Mouse (Mus musculus): ENCODE measurements around the gene Vti1b.
A peak's percentile ranks its signal among the peaks of the same experiment; 100 is the strongest.
"Not testable (repeated sequence)": the region's sequence is repeated elsewhere in the genome, so short reads cannot be mapped to it uniquely, and the experiment has no call there.

Vti1b gene

GRCm38 (mm10) chr12:79172019-79172941 is at the start of gene Vti1b:
Vti1b (minus strand) TSS chr12:79172667.
- peak; percentile 93 for DNase-seq (ENCODE audit: low spot score)

DNA sequence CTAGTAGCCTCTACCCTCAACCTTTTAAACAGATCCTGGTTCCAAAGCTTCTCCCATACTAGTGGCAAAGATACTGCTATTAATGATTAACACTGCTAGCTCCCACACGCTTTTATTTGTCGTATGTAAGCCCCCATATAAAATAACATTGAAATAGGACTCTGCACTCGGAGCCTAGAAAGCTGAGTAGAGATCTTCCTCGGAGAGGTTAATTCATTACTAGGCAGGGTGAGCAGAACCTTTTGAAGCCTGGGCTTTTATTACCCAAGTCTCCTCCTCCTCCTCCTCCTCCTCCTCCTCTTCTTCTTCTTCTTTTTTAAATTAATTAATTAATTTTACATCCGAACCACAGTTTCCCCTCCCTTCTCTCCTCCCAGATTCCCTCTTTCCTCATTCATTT is 45.0 kb upstream of the Vti1b start:
- no peak for DNase-seq (ENCODE audit: low spot score)

DNA sequence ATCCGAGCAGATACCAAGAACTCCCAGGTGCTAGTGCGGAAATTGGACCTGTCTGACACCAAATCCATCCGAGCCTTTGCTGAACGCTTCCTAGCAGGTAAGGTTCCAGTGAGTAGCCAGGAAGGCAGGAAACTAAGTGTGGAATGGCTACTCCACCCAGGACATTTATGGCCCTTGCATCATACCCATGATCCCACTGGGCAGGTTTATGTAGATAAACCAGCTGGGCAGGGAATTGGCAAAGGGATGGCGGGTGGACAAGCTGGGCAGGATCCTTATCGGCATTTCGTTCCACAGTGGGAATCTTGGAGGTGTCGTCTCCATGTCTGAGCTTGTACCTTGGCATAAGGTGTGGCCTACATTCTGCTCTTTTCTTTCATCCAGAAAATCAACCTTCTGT is 39.0 kb upstream of the Vti1b start:
- no peak for DNase-seq (ENCODE audit: low spot score)

- peak; percentile 35 for DNase-seq (ENCODE audit: low spot score)
These were observed 36.4 kb upstream of the Vti1b start, which contains the start of gene Rdh12 for GRCm38 (mm10) chr12:79208703-79209464. Rdh12 (plus strand) TSS chr12:79208914.

DNA sequence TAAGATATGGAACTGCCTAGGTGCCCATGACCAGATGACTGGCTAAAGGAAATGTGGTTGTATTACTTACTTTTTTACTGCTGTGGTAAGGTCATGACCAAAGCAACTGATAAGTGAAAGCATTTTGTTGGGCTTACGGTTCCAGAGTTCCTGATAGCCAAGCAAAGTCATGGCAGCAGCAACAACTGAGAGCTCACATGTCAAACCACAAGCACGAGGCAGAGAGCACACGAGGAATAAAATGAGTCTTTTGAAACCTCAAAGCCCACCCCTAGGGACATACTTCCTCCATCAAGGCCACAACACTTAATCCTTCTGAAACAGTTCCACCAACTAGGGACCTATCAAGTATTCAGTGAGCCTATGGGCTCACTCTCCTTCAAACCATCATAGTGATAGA is 29.4 kb upstream of the Vti1b start:
- DNase-seq (ENCODE audit: low spot score) = no peak

- DNase-seq (ENCODE audit: low spot score) = no peak
These were observed 24.6 kb upstream of the Vti1b start for GRCm38 (mm10) chr12:79197105-79197504.

DNA sequence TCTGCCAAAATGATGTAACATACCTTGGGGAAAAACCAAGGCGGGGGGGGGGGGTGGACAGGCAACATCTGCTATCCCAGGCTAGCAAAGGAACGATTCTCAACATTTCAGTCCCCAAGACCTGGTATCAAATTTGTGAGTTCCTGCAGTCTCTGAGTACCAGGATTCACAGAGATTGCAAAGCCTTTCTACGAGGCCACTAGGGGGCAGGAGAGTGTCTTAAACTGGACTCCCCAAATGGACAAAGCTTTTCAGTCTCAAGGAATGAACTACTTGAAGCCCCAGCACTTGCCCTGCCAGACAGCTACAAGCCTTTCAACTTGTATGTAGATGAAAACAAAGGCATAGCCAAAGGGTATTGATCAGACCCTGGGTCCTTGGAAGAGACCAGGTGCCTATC is 21.0 kb upstream of the Vti1b start:
- DNase-seq (ENCODE audit: low spot score) = peak; percentile 90

DNA sequence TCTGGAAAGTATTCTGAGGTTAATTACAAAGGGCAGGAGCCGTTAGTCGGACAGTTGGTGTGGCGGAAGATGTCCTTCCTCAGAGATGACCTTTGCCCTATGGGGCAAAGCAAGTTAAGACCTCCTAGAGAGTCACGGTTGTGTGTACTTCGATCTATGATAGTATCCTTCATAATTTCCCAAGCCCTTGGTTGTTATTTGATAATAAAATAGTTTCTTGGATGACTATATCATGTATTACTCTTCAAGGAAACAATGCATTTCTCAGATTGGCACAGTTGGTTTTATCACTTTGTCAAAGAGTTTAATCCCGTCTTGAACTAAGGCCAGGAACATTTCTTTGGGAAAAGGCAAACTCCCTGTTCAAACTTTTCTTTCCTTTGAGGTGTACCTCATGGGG is 19.7 kb upstream of the Vti1b start, which contains the start of gene Rdh11:
Rdh11 (minus strand) TSS at position 101 of the 400 bp plus-strand sequence.
- no peak for DNase-seq (ENCODE audit: low spot score)

- DNase-seq (ENCODE audit: low spot score) = peak; percentile 88
These were observed 19.2 kb upstream of the Vti1b start for GRCm38 (mm10) chr12:79191701-79192100.

DNA sequence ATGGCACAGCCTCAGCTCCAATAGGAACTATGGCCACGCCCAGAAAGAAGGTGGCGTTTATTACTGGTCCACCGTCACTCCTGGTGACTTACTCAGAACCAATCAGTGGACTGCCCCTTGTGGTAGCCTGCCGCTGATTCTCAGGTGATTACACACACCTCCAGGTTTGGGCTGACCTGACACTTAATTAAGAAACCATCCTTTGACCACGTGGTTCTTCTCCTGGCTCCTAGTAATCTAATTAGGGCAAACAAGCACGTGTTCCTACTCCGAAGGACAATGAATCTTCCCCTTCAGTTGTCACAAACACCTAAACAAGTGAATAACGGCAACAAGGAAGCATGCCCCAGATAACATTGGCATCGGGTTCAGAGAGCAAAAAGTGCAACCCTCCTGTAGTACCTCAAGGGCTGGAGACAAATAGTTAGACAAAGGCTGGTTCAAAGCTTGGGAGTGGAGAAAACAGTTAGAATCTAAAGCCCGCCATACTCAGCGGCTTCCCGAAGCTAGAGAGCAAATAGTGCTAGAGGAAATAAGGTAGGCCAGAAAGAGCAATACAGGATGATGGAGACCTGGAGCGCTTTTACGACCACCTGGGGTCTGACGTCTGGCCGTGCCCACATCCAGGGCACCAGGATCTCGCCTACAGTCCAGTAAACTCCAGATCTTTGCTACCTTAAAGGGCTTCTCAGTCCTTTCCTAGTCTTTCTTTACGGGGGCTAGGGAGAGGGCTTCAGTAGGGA is 18.6 kb upstream of the Vti1b start:
- peak; percentile 91 for DNase-seq (ENCODE audit: low spot score)

GRCm38 (mm10) chr12:79185160-79185559 is 12.7 kb upstream of the Vti1b start:
- DNase-seq (ENCODE audit: low spot score) = not testable (repeated sequence)

GRCm38 (mm10) chr12:79175998-79176397 is 3.5 kb upstream of the Vti1b start:
- DNase-seq (ENCODE audit: low spot score) = no peak

DNA sequence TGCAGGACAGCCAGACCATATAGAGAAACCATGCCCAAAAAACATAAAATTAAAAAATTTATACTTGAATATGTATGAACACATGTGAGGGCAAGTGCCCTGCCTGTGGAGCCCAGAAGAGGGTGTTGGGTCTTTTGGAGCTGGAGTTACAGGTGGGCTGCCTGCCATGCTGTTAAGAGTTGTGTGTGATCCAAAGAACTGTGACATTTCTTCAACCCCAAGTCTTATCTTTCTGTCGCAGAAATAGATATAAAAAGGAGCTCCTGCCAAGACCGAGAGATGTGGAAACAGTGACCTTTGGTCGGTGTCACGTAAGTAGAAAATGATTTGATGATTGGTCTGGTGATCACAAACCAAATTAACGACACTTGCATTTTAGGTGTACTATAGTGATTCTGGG is 1.3 kb upstream of the Vti1b start:
- no peak for DNase-seq (ENCODE audit: low spot score)

DNA sequence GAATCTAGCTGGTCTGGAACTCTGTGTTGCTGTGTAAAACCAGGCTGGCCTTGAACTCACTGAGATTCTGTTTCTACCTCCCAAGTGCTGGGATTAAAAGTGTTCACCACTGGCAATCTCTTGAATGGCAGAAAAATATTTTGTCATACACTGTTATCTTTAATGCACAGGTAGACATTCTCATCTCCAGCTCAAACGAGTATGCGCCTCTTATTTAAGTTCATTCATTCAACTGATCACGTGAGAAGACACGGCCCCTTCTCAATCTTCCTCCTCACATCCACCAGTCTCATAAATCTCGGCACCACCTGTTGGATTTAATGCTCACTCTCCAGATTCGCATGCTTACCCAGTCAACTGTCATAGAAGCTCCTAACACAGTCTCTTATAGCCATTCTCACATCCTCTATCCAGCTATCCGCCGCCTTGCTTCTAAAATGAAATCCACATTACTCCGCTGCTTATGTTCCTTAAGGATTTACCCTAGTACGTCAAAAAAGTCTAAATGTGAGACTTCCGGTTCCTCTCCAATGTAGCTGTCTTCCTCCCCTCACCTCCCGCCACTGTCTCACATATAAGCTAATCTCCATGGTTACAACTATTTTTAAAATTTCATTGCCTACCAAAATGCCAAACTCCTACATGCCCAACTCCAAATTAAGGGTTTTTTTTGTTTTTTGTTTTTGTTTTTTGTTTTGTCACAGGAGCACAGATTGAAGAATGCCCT is 1.0 kb downstream of the Vti1b start:
- DNase-seq (ENCODE audit: low spot score) = no peak

- no peak for DNase-seq (ENCODE audit: low spot score)
These were observed 2.0 kb downstream of the Vti1b start for GRCm38 (mm10) chr12:79170421-79170820.

DNA sequence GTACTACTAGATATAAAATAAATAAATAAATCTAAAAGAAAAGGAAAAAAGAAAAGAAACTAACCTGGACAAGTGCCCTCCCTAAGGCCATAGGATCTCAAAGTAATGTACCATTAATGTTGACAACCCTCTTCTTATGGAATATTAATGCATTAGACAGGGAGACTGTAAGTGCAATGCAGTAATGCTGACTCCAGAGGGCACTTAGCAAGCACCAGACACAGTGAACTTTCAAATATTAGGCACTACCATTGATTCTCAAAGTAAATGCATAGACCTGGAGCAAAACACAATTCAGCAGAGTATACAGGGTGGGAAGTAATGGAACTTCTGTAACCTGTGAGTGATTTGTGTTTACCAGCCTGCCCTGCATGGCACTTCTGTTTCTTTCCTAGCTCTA is 3.3 kb downstream of the Vti1b start:
- DNase-seq (ENCODE audit: low spot score) = no peak

DNA sequence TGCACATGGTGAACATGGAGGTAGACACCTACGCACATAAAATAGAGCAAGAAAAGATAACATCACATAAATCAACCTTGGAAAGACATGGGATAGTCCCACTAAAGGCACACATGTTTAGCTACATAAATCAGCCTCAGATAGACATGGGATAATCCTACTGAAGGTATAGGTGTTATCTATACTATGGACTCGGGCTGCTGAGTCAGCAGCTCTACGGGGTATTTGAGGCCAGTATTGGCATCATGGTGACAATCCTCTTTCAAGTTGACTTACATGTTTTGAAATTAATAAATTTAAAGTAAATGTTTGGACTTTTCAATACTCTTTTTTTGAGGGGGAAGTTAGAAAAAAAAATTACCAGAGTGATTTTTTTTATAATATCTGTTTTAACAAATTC is 9.6 kb downstream of the Vti1b start:
- DNase-seq (ENCODE audit: low spot score) = no peak

- DNase-seq (ENCODE audit: low spot score) = no peak
These were observed 22.8 kb downstream of the Vti1b start for GRCm38 (mm10) chr12:79149653-79150052.

DNA sequence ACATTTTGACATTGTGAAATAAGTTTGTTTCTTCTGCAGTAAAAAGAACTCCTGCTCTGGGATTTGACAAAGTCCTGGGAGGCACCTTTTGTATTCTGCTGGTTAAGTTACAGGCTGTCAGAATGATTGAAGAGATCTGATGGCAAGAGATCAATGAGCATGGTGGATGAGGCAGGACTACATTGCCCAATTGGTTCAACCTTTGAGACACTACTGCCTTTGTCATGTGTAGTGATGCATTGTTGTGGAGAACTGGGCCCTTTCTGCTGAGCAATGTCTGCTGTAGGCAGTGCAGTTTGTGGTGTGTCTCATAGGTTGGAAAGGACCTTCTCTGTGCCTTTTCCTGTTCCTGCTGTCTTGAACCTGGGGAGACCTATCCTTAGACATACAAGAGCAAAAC is 31.1 kb downstream of the Vti1b start:
- DNase-seq (ENCODE audit: low spot score) = no peak

- no peak for DNase-seq (ENCODE audit: low spot score)
These were observed 31.7 kb downstream of the Vti1b start for GRCm38 (mm10) chr12:79140811-79141210.

- no peak for DNase-seq (ENCODE audit: low spot score)
These were observed 33.0 kb downstream of the Vti1b start for GRCm38 (mm10) chr12:79139417-79139816.

- no peak for DNase-seq (ENCODE audit: low spot score)
These were observed 33.5 kb downstream of the Vti1b start for GRCm38 (mm10) chr12:79138999-79139398.

Data from embryo, embryonic 10 days (tissue).